Mouse (Mus musculus) urinary bladder, postnatal 0 days (tissue): ENCODE data around the gene Wwox. TPM values are rescaled to one million over a fixed set of nuclear protein-coding genes. Genes with fewer than 3 reads are reported as not detected.

Experiments
- polyA plus RNA-seq: library from polyadenylated mRNA; unstranded; fragments of >200 nt; fragmentation: Nextera tagmentation; extraction: Ambion mirVana; gene quantifications from 2 replicates; pipeline ENCODE4 v1.2.1, GENCODE M21; 2015

The Wwox gene
- polyA plus RNA-seq = 5.9 and 6.4 TPM in 2 replicates

GRCm38 (mm10) chr8:114439334-114440204, at the start of gene Wwox:
Gene Wwox (plus strand): TSS chr8:114439655.

DNA sequence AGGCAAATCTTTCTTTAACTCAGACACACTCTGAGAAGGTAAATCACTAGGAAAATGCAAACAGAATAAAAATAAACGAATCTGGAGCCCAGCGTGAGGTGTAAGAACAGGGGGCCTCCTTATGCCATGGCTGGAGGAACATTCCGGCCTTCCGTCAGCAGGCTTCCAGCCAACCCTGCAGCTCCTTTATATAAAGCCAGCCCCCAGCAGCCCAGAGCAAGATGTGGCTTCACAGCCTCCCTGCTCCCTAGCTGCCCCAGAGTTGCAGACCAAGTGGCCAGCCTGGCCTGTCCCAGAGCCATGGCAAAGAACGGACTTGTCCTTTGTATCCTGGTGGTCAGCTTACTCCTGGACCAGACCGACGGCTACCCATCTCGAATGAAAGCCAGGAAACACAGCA, 21.7 kb upstream of the Wwox start, which contains the start of gene Clec3a:
Gene Clec3a, plus strand, starts transcription at position 301 of the 400 bp plus-strand sequence.

Other genes with a start within 250 kb of the Wwox start
- 1.1 and 1.2 TPM in 2 replicates for gene Vat1l, start 234.0 kb upstream of the Wwox start, polyA plus RNA-seq
- not detected in 2 replicates for gene Clec3a, start 21.6 kb upstream of the Wwox start, polyA plus RNA-seq